Mouse (Mus musculus) C2C12 (cell line): ENCODE results near the gene Ptprh.

ENCODE experiments used
- CEBPB ChIP-seq: IDR thresholded peaks from one replicate; pipeline ENCODE4 v1.6.1; 2011; ENCODE audit warnings: low read depth, mild to moderate bottlenecking, control low read depth, moderate library complexity
- CTCF ChIP-seq: IDR thresholded peaks from one replicate; pipeline ENCODE4 v1.5.1; 2011; ENCODE audit not compliant: control insufficient read depth, insufficient read depth, insufficient read length
- MAX ChIP-seq: IDR thresholded peaks from one replicate; pipeline ENCODE4 v1.6.1; 2011; ENCODE audit warnings: mild to moderate bottlenecking, control low read depth
- MYOD1 ChIP-seq: IDR thresholded peaks from one replicate; pipeline ENCODE4 v1.6.1; 2011; ENCODE audit warnings: low read depth; ENCODE audit not compliant: control insufficient read depth, insufficient read length
- MYOG ChIP-seq: IDR thresholded peaks from one replicate; pipeline ENCODE4 v1.6.1; 2011; ENCODE audit not compliant: control insufficient read depth, insufficient read length; ENCODE audit errors: extremely low read depth
- USF1 ChIP-seq: IDR thresholded peaks from one replicate; pipeline ENCODE4 v1.6.1; 2011; ENCODE audit warnings: low read depth, mild to moderate bottlenecking, control low read depth, moderate library complexity

DNA sequence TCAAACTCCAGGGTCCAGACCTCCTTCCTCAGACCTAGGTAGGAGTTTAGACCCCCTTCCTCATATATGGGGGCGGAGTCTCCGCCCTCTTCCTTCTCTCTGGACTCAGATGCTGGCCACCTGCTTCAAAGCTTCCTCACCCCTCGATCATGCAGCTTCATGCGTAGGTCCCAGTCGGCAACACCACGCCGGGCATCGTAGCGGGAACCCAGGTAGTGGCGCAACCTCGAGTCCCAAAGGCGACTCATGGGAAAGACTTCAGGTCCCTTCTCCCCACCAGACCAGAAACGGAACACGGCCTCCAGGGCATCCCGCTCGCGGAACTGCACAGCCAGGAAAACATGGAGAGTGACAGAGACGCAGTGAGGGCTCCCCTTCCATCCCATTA is 76.5 kb downstream of the Ptprh start:
- TF ChIP-seq CEBPB (no peak), CTCF (no peak), MYOD1 (no peak), MAX (no peak), USF1 (no peak), MYOG (no peak)
